Mouse (Mus musculus): ENCODE measurements around the gene Prol1. TPM values are rescaled to one million over a fixed set of nuclear protein-coding genes. Genes with fewer than 3 reads are reported as not detected.
"Not testable (repeated sequence)": the region's sequence is repeated elsewhere in the genome, so short reads cannot be mapped to it uniquely, and the experiment has no call there.

The Prol1 gene
- not detected for total RNA-seq (2021)

DNA sequence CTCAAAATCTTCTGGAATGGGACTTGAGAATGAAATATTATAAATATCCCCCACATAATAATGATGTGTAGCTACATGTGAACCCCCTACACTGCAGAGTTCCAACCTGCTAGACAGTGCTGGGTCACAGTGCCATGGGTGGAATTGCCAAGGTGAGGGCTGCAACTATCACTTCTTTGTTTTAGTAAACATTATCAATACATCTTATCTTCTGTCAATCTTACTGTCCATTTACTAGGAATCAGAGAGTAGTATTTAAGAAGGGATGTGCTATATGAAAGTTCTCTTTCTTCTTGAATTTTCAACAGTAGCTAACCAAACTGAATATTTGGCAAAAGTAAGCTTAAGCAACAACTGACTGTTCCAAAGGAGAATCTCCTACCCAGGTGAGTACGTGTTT is at the start of gene Prol1:
TSS of gene Prol1 (plus strand) at position 301 of the 400 bp plus-strand sequence.
- no peak for DNase-seq
- intact Hi-C loops (cut with DNase I), result loop anchor here (1.0 kb wide), 1 partner anchor 36 kb away; no protein-coding TSS in a partner anchor

DNA sequence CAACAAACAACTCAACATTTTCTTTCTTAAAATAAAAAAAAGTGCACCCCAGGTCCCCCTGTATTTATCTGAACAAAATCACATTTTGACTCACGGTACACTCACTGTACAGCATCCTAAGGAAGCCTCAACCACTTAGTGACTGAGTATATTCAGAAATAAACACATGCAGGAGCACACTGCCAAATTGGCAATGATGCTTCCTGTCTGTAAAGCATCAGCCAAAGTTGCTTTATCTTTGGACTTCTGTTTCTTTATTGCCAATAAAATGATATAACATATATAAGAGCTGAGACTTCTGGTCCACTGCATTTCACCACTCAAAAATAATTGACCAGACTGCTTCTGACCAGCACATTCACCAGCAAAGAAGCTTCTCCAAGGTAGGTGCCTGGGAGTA is 48.5 kb upstream of the Prol1 start, which contains the start of gene Gm7714:
TSS of gene Gm7714 (plus strand) at position 301 of the 400 bp plus-strand sequence.
- intact Hi-C loops (cut with DNase I), result no loop called here

DNA sequence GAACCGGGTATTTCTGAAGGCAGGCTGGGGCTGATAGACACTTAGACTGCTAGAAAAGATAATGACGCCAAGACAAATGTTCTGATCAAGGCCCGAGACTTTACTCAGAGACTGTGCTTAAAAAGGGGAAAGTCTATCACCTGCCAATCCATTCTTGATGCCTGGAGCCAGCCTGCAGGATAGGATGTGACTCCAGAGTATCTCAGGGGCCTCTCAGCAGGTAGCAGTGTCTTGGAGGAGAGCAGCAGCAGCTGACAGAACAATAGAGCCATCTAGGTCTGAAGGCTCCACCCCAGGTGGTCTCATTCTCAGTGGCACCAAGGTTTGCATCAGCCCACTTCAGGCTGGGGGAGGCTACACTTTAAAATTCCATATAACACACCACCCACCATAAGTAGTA is 5.8 kb upstream of the Prol1 start:
- intact Hi-C loops (cut with DNase I); DNase-seq: not testable (repeated sequence)

More for the DNA sequence above, 48.5 kb upstream of the Prol1 start, which contains the start of gene Gm7714:
- no peak for DNase-seq

DNA sequence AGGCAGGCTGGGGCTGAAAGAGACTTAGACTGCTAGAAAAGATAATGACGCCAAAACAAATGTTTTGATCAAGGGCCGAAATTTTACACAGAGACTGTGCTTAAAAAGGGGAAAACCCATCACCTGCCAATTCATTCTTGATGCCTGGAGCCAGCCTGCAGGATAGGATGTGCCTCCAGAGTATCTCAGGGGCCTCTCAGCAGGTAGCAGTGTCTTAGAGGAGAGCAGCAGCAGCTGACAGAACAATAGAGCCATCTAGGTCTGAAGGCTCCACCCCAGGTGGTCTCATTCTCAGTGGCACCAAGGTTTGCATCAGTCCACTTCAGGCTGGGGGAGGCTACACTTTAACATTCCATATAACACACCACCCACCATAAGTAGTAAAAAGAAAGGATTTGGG is 31.4 kb downstream of the Prol1 start:
- intact Hi-C loops (cut with DNase I); DNase-seq: not testable (repeated sequence)

DNA sequence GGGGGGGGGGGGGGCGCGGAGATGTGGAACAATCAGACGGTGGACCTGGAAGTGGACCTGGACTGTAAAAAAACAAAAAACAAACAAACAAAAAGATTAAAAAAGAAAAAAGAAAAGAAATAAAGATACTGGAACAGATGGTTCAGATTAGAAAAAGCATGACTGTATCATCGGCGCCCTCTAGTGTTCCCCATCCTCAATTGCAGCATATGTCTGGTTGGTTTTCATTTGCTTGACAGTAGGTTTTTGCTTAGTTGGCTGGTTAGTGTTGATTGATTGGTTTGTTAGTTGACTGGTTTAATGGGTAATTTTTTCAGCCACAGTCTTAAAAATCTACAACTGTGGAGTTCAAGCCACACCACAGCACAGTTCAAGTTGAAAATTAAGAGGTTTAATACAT is 47.7 kb downstream of the Prol1 start:
- DNase-seq, result no peak
- intact Hi-C loops (cut with DNase I), result no loop called here

DNA sequence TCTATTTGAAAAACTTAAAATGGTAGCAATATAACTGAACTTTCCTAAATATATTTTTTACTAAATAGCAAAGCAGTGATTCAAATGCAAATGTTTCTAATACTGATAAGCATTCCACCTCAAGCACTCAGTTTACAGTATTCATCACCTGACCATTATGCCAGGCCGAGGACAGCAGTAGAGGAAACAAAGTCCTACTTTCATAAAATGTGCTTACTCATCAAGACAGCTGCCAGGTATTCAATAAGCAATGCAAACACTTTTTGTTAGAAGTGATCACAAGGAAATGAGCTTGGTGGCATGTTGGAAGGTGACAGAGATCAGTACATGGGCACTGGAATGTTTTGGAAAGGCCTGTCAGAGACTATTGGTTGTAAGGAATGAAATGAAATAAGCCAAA is 49.8 kb downstream of the Prol1 start:
- no peak for DNase-seq
- intact Hi-C loops (cut with DNase I), result no loop called here

DNA sequence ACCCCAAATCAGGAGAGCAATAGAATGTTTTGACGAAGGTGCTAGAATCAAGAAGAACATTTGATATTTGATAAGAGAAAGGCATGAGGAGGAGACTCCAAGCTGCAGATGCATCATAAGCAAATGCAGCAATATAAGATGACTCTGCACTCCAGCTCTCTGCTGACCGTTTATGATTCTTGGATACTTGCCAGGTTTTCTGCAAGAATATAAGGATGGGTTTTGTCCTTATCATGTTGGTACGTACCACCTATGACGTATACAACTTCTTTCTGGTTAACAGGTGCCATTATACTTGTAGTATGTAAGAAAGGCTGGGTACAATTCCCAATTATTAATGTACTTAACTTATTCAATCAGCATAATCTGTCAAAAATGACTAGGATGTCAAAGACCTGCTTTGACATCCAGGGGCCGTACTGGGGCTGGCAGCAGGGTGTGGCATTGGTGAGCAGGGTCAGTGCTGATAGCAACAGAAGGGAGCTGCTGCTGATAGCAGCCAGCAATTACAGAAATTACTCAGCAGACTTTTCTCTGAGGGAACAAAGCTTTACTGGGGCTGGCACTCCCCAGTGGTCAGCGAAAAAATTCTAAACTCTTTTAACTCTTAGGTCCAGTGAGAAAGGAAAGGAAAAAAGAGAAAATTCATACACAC is 53.6 kb downstream of the Prol1 start:
- no peak for DNase-seq
- intact Hi-C loops (cut with DNase I), result no loop called here

DNA sequence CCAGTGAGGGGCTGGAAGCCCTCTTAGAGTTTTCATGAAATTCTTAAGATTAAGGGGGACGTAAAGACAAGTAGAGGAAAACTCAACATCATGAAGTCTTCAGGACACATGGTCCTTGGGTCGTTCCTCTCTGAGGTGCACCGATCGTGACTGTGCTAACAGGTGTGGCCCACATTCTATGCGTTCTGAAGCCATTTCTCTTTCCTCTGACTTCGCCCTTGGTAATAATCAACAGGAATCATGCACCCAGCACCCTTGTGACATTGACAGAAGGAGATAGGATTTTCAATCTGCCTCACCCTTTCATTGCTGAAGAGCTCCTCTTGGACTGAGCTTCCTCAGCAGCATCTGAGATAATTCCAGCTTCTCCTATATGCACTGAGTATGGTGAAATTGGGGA is 55.5 kb downstream of the Prol1 start:
- intact Hi-C loops (cut with DNase I), result no loop called here
- no peak for DNase-seq

DNA sequence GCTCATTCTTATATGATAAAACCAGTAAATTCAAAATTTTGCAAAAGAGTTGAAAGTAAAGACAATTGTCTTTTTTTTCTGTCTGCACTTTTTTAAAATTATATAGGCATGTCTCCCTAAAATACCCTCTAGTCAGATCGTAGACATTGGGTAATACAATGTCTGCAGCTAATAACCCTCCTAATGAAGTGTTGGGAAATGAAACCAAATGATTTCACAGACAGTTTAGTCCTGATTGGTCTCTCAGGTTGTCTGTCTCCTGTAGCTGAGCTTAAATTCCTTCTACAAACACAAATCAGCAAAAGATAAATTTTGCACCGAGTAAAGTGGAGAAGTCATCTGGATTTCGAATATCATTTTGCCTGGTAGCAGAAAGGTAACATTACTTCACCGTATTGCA is 58.7 kb downstream of the Prol1 start, which contains the start of gene Amtn:
TSS of gene Amtn (plus strand) at position 301 of the 400 bp plus-strand sequence.
- intact Hi-C loops (cut with DNase I), result no loop called here
- no peak for DNase-seq

Other genes starting within 250 kb of the Prol1 start
- gene Smr2, start 230.8 kb upstream of the Prol1 start, total RNA-seq (2021), result not detected
- gene Gm11116, start 205.8 kb upstream of the Prol1 start, total RNA-seq (2021), result not detected
- gene Gm11115, start 163.2 kb upstream of the Prol1 start, total RNA-seq (2021), result not detected
- gene Gm7714, start 48.4 kb upstream of the Prol1 start, total RNA-seq (2021), result not detected
- not detected for gene Amtn, start 58.8 kb downstream of the Prol1 start, total RNA-seq (2021)
- not detected for gene Ambn, start 138.7 kb downstream of the Prol1 start, total RNA-seq (2021)
- gene Enam, start 170.7 kb downstream of the Prol1 start, total RNA-seq (2021), result not detected
- under 1 TPM in 1 of 2 experiments, not detected in 1; 0.38 TPM for gene Jchain, start 210.6 kb downstream of the Prol1 start, total RNA-seq (2021)
- 10 to 100 TPM; 23.3 TPM for gene Utp3, start 237.2 kb downstream of the Prol1 start, total RNA-seq (2021)
- gene Rufy3, start 247.7 kb downstream of the Prol1 start, total RNA-seq (2021), result 10 to 100 TPM; 13.6 to 14.1 TPM